Mouse (Mus musculus) testis, adult 2 months (tissue): Measurements from ENCODE around the gene Cnbp. TPM values are rescaled to one million over a fixed set of nuclear protein-coding genes. Genes with fewer than 3 reads are reported as not detected.
A peak's percentile ranks its signal among the peaks of the same experiment; 100 is the strongest.

Experiments
- H3K27ac ChIP-seq: fragments of 200-500 bp; 2 replicates; pipeline ENCODE4 v1.5.1; 2012; ENCODE audit warnings: low read depth, low read length; ENCODE audit not compliant: control insufficient read depth, insufficient read depth
- H3K27me3 ChIP-seq: fragments of 200-500 bp; 2 replicates; pipeline ENCODE4 v1.6.1; 2012; ENCODE audit warnings: mild to moderate bottlenecking, low read length, moderate library complexity; ENCODE audit not compliant: control insufficient read depth, insufficient read depth
- H3K36me3 ChIP-seq: fragments of 200-500 bp; 2 replicates; pipeline ENCODE4 v1.6.1; 2012; ENCODE audit warnings: mild to moderate bottlenecking, low read length; ENCODE audit not compliant: control insufficient read depth, insufficient read depth
- H3K4me1 ChIP-seq: fragments of 200-500 bp; 2 replicates; pipeline ENCODE4 v1.6.1; 2012; ENCODE audit warnings: low read length; ENCODE audit not compliant: control insufficient read depth, insufficient read depth
- H3K4me3 ChIP-seq: fragments of 200-500 bp; 2 replicates; pipeline ENCODE4 v1.5.1; 2012; ENCODE audit warnings: low read depth, mild to moderate bottlenecking, low read length, moderate library complexity, mixed read lengths; ENCODE audit not compliant: control insufficient read depth
- CTCF ChIP-seq: fragments of 200-500 bp; IDR thresholded peaks from 2 replicates; pipeline ENCODE4 v1.5.1; 2012; ENCODE audit warnings: low read depth, mild to moderate bottlenecking, inconsistent platforms, low read length, moderate library complexity; ENCODE audit not compliant: control insufficient read depth, insufficient read depth, insufficient replicate concordance
- POLR2A ChIP-seq: fragments of 200-500 bp; IDR thresholded peaks from 2 replicates; pipeline ENCODE4 v1.6.1; 2012; ENCODE audit warnings: low read depth, mild to moderate bottlenecking, inconsistent platforms, low read length, moderate library complexity; ENCODE audit not compliant: control insufficient read depth
- polyA plus RNA-seq: library from polyadenylated mRNA; depleted of rRNA; stranded (reverse); fragments of >200 nt; gene quantifications from 2 replicates; pipeline ENCODE4 v1.2.3, GENCODE M21; 2012

Cnbp gene
- polyA plus RNA-seq, 1 experiment = 130 TPM

GRCm38 (mm10) chr6:87810311-87810710, 40.6 kb downstream of the Cnbp start:
- H3K4me1 ChIP-seq = peaks cover 12% of the 10 kb centered on the region
- peak overlapping the region; percentile 91 for H3K4me3 ChIP-seq
- H3K27ac ChIP-seq = peak overlapping the region; percentile 86
- H3K27me3 ChIP-seq = no peaks in the 10 kb centered on the region
- no peaks in the 10 kb centered on the region for H3K36me3 ChIP-seq
- TF ChIP-seq POLR2A (no peak), CTCF (no peak)

DNA sequence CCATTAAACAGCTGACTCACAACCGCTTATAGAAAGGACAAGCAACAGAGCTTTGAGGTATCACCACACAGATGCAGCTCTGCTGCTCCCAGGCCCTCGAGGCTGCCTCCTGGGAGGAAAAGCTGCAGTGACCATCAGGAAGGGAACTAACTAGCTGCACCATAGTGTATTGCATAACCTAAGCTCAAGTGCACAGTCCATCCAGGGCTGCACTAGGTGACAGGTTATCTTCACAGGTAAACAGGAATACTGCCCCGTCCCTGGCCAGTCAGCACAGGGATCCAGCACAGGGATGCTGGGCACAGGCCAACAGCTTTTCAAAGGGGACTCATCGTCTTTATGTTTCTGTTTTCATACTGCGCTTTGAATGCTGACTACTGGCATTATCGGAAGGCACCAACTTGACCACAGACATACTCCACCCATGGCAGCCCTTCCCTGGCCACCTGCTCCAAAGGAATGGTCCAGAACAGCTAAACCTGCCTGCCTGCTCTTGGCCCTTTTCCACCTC, 41.2 kb downstream of the Cnbp start:
- Histone ChIP-seq H3K27me3 (no peaks in the 10 kb centered on the region), H3K27ac (peak overlapping the region; percentile 25), H3K4me1 (peaks cover 12% of the 10 kb centered on the region), H3K36me3 (no peaks in the 10 kb centered on the region), H3K4me3 (peak overlapping the region; percentile 50)
- TF ChIP-seq CTCF (no peak), POLR2A (no peak)

GRCm38 (mm10) chr6:87809144-87809543, 41.8 kb downstream of the Cnbp start:
- Histone ChIP-seq H3K4me1 (peaks cover 12% of the 10 kb centered on the region), H3K4me3 (no peak overlapping the region), H3K27me3 (no peaks in the 10 kb centered on the region), H3K36me3 (no peaks in the 10 kb centered on the region), H3K27ac (peak overlapping the region; percentile 15; the same call in 1 of the 2 replicates)
- TF ChIP-seq CTCF = no peak
- TF ChIP-seq POLR2A = no peak

- Histone ChIP-seq H3K27me3 (no peaks in the 10 kb centered on the region), H3K4me3 (no peak overlapping the region), H3K27ac (no peak overlapping the region), H3K36me3 (no peaks in the 10 kb centered on the region), H3K4me1 (peaks cover 12% of the 10 kb centered on the region)
- TF ChIP-seq POLR2A = no peak
- TF ChIP-seq CTCF = no peak
Measured at GRCm38 (mm10) chr6:87808521-87808920, 42.4 kb downstream of the Cnbp start.

DNA sequence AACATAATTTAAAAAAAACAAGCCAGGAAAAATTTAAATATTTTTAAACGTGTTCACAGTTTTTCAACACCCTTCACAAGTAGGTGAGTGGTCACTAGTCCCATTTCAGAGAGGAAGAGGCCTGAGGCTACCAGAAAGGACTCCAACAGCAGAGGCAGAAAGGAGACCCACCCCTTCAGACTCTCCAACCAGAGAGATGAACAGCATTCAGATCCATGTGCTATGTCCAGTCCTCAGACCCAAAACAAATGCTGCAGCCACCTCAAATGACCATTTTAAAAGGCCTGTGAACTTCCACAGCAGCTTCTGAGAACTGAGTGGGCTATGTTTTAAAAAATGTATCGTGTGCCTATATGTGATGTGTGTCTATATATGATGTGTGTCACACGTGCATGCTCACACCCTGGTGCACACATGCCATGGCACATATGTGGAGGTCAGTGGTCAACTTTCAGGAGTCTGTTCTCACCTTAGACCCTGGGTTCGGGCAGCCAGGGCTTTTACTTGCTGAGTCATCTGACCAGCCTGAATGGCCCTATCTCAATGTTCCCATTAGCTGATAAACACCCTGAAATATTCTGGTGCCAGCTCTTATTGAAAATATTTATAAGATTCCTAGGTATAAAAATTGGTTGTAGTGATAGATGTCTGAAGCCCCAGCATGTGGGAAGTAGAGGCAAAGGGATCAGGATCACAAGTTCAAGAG, 43.0 kb downstream of the Cnbp start:
- TF ChIP-seq CTCF (no peak), POLR2A (no peak)
- Histone ChIP-seq H3K27ac (0 out of 2 replicates have a peak overlapping the region, but pooled peaks have one; percentile 8), H3K27me3 (no peaks in the 10 kb centered on the region), H3K36me3 (no peaks in the 10 kb centered on the region), H3K4me1 (peaks cover 9% of the 10 kb centered on the region), H3K4me3 (no peak overlapping the region)

GRCm38 (mm10) chr6:87806857-87807256, 44.0 kb downstream of the Cnbp start:
- H3K4me1 ChIP-seq = peaks cover 7% of the 10 kb centered on the region

GRCm38 (mm10) chr6:87806028-87806427, 44.9 kb downstream of the Cnbp start:
- TF ChIP-seq POLR2A (no peak), CTCF (no peak)
- Histone ChIP-seq H3K4me1 (peaks cover 7% of the 10 kb centered on the region), H3K4me3 (no peak overlapping the region), H3K27me3 (no peaks in the 10 kb centered on the region), H3K27ac (no peak overlapping the region), H3K36me3 (no peaks in the 10 kb centered on the region)

More at GRCm38 (mm10) chr6:87806857-87807256, 44.0 kb downstream of the Cnbp start:
- no peak overlapping the region for H3K4me3 ChIP-seq
- TF ChIP-seq CTCF = no peak
- TF ChIP-seq POLR2A = no peak
- H3K27me3 ChIP-seq = no peaks in the 10 kb centered on the region
- H3K27ac ChIP-seq = no peak overlapping the region
- H3K36me3 ChIP-seq = no peaks in the 10 kb centered on the region
